Mouse (Mus musculus): Measurements from ENCODE around the gene Sec1. TPM values are rescaled to one million over a fixed set of nuclear protein-coding genes. Genes with fewer than 3 reads are reported as not detected.

The Sec1 gene
- polyA plus RNA-seq, 1 experiment = 0.14 TPM

- no peak for DNase-seq (ENCODE audit: low spot score)
These were observed 52.7 kb downstream of the Sec1 start for GRCm38 (mm10) chr7:45641391-45642040.

- no peak for DNase-seq (ENCODE audit: low spot score)
These were observed 53.8 kb downstream of the Sec1 start for GRCm38 (mm10) chr7:45640191-45640957.

GRCm38 (mm10) chr7:45639561-45640027, 54.6 kb downstream of the Sec1 start, which contains the start of gene Mamstr:
TSS of gene Mamstr (plus strand) at chr7:45639977.
- no peak for DNase-seq (ENCODE audit: low spot score)

- peak; percentile 66 for DNase-seq (ENCODE audit: low spot score)
These were observed 55.4 kb downstream of the Sec1 start for GRCm38 (mm10) chr7:45638623-45639401.

- DNase-seq (ENCODE audit: low spot score) = no peak
These were observed 56.5 kb downstream of the Sec1 start for GRCm38 (mm10) chr7:45637710-45638109.

GRCm38 (mm10) chr7:45635711-45636688, 58.2 kb downstream of the Sec1 start:
- DNase-seq (ENCODE audit: low spot score) = no peak

GRCm38 (mm10) chr7:45634946-45635681, 59.1 kb downstream of the Sec1 start:
- DNase-seq (ENCODE audit: low spot score) = no peak

GRCm38 (mm10) chr7:45632499-45632898, 61.7 kb downstream of the Sec1 start:
- no peak for DNase-seq (ENCODE audit: low spot score)

- DNase-seq (ENCODE audit: low spot score) = no peak
These were observed 63.9 kb downstream of the Sec1 start for GRCm38 (mm10) chr7:45630064-45630907.

- peak; percentile 93 for DNase-seq (ENCODE audit: low spot score)
These were observed 65.6 kb downstream of the Sec1 start for GRCm38 (mm10) chr7:45628364-45629294.

Other genes starting within 250 kb of the Sec1 start
- gene Ftl1, start 234.5 kb downstream of the Sec1 start, polyA plus RNA-seq (2012; rRNA removed) = 1,966 and 2,293 TPM in 2 replicates
- gene Bax, start 227.5 kb downstream of the Sec1 start, polyA plus RNA-seq (2012; rRNA removed) = 78.4 and 113 TPM in 2 replicates
- gene Tulp2, start 212.5 kb downstream of the Sec1 start, polyA plus RNA-seq (2012; rRNA removed) = 0.43 and 0.56 TPM in 2 replicates
- 0.29 and 0.31 TPM in 2 replicates for gene Gm45808, start 207.6 kb downstream of the Sec1 start, polyA plus RNA-seq (2012; rRNA removed)
- gene Dhdh, start 205.6 kb downstream of the Sec1 start, polyA plus RNA-seq (2012; rRNA removed) = 5.7 and 7.7 TPM in 2 replicates
- gene Nucb1, start 184.0 kb downstream of the Sec1 start, polyA plus RNA-seq (2012; rRNA removed) = 225 and 264 TPM in 2 replicates
- 27.8 and 30.5 TPM in 2 replicates for gene Ppp1r15a, start 168.1 kb downstream of the Sec1 start, polyA plus RNA-seq (2012; rRNA removed)
- gene Plekha4, start 168.1 kb downstream of the Sec1 start, polyA plus RNA-seq (2012; rRNA removed) = 11.7 and 14.3 TPM in 2 replicates
- 23.3 and 24.5 TPM in 2 replicates for gene Hsd17b14, start 139.5 kb downstream of the Sec1 start, polyA plus RNA-seq (2012; rRNA removed)
- gene Bcat2, start 124.2 kb downstream of the Sec1 start, polyA plus RNA-seq (2012; rRNA removed) = 48.1 and 58.5 TPM in 2 replicates
- not detected in 2 replicates for gene Fgf21, start 78.9 kb downstream of the Sec1 start, polyA plus RNA-seq (2012; rRNA removed)
- gene Fut1, start 77.1 kb downstream of the Sec1 start, polyA plus RNA-seq (2012; rRNA removed) = 0.04 TPM in 1 of 2 replicates, not detected in the other
- gene Izumo1, start 72.6 kb downstream of the Sec1 start, polyA plus RNA-seq (2012; rRNA removed) = 0.23 and 0.27 TPM in 2 replicates
- gene Rasip1, start 66.9 kb downstream of the Sec1 start, polyA plus RNA-seq (2012; rRNA removed) = 7.3 and 11.8 TPM in 2 replicates
- gene Mamstr, start 54.4 kb downstream of the Sec1 start, polyA plus RNA-seq (2012; rRNA removed) = 8.4 and 11.3 TPM in 2 replicates
- 1.8 and 3.3 TPM in 2 replicates for gene Fut2, start 28.0 kb downstream of the Sec1 start, polyA plus RNA-seq (2012; rRNA removed)
- gene Ntn5, start 10.4 kb downstream of the Sec1 start, polyA plus RNA-seq (2012; rRNA removed) = 0.06 and 0.08 TPM in 2 replicates
- 25.0 and 29.8 TPM in 2 replicates for gene Car11, start 5.4 kb upstream of the Sec1 start, polyA plus RNA-seq (2012; rRNA removed)
- 335 and 503 TPM in 2 replicates for gene Dbp, start 10.7 kb upstream of the Sec1 start, polyA plus RNA-seq (2012; rRNA removed)
- 594 and 906 TPM in 2 replicates for gene Rpl18, start 21.1 kb upstream of the Sec1 start, polyA plus RNA-seq (2012; rRNA removed)
- 22.1 and 25.6 TPM in 2 replicates for gene Sphk2, start 23.6 kb upstream of the Sec1 start, polyA plus RNA-seq (2012; rRNA removed)
- 1.3 and 1.5 TPM in 2 replicates for gene Fam83e, start 26.8 kb upstream of the Sec1 start, polyA plus RNA-seq (2012; rRNA removed)
- not detected in 2 replicates for gene Spaca4, start 31.4 kb upstream of the Sec1 start, polyA plus RNA-seq (2012; rRNA removed)
- gene Lmtk3, start 89.3 kb upstream of the Sec1 start, polyA plus RNA-seq (2012; rRNA removed) = 2.5 and 2.9 TPM in 2 replicates
- 1.3 and 1.5 TPM in 2 replicates for gene Sult2b1, start 90.3 kb upstream of the Sec1 start, polyA plus RNA-seq (2012; rRNA removed)
- gene Cyth2, start 120.2 kb upstream of the Sec1 start, polyA plus RNA-seq (2012; rRNA removed) = 61.5 and 68.7 TPM in 2 replicates
- 0.25 and 0.35 TPM in 2 replicates for gene Kcnj14, start 130.4 kb upstream of the Sec1 start, polyA plus RNA-seq (2012; rRNA removed)
- gene Grwd1, start 136.5 kb upstream of the Sec1 start, polyA plus RNA-seq (2012; rRNA removed) = 11.7 and 12.2 TPM in 2 replicates
- 221 and 243 TPM in 2 replicates for gene Kdelr1, start 178.4 kb upstream of the Sec1 start, polyA plus RNA-seq (2012; rRNA removed)
- gene Grin2d, start 184.0 kb upstream of the Sec1 start, polyA plus RNA-seq (2012; rRNA removed) = 1.6 and 2.4 TPM in 2 replicates
- gene Syngr4, start 202.3 kb upstream of the Sec1 start, polyA plus RNA-seq (2012; rRNA removed) = 0.10 TPM in 1 of 2 replicates, not detected in the other
- 23.7 and 24.3 TPM in 2 replicates for gene Tmem143, start 202.5 kb upstream of the Sec1 start, polyA plus RNA-seq (2012; rRNA removed)
- gene Emp3, start 227.0 kb upstream of the Sec1 start, polyA plus RNA-seq (2012; rRNA removed) = 213 and 219 TPM in 2 replicates
- gene Ccdc114, start 229.7 kb upstream of the Sec1 start, polyA plus RNA-seq (2012; rRNA removed) = 3.4 and 3.5 TPM in 2 replicates